Mouse (Mus musculus): Measurements from ENCODE around the gene Pard3. TPM values are rescaled to one million over a fixed set of nuclear protein-coding genes. Genes with fewer than 3 reads are reported as not detected.

Pard3 gene
- total RNA-seq, 4 experiments from 2014 or later, result 30.2 to 32.1 (median 30.9) TPM

GRCm38 (mm10) chr8:127592648-127593574 is 529.2 kb downstream of the Pard3 start:
- DNase-seq (ENCODE audit: low spot score), result no peak

- DNase-seq (ENCODE audit: low spot score), result no peak
Observed at GRCm38 (mm10) chr8:127600641-127601040, 536.9 kb downstream of the Pard3 start.

GRCm38 (mm10) chr8:127603062-127603461 is 539.4 kb downstream of the Pard3 start:
- DNase-seq (ENCODE audit: low spot score), result peak; percentile 16

- DNase-seq (ENCODE audit: low spot score), result no peak
Observed at GRCm38 (mm10) chr8:127608541-127609270, 545.0 kb downstream of the Pard3 start.

- DNase-seq (ENCODE audit: low spot score), result no peak
Observed at GRCm38 (mm10) chr8:127609316-127609715, 545.6 kb downstream of the Pard3 start.

- DNase-seq (ENCODE audit: low spot score), result no peak
Observed at GRCm38 (mm10) chr8:127614206-127614605, 550.5 kb downstream of the Pard3 start.

GRCm38 (mm10) chr8:127616681-127617080 is 553.0 kb downstream of the Pard3 start:
- DNase-seq (ENCODE audit: low spot score), result no peak

- no peak for DNase-seq (ENCODE audit: low spot score)
Observed at GRCm38 (mm10) chr8:127622137-127622536, 558.4 kb downstream of the Pard3 start.

- DNase-seq (ENCODE audit: low spot score), result no peak
Observed at GRCm38 (mm10) chr8:127638232-127639087, 574.8 kb downstream of the Pard3 start.

GRCm38 (mm10) chr8:127639088-127639453 is 575.4 kb downstream of the Pard3 start:
- DNase-seq (ENCODE audit: low spot score), result no peak

GRCm38 (mm10) chr8:127655559-127655958 is 591.9 kb downstream of the Pard3 start:
- DNase-seq (ENCODE audit: low spot score), result no peak

Other genes with a start within 250 kb of the Pard3 start
- gene Tomm20, start 118.0 kb upstream of the Pard3 start, total RNA-seq (2022), result 100 to 1,000 TPM in 1 of 4 experiments, 10 to 100 TPM in 3; 82.0 to 104 (median 91.0) TPM
- 1 to 10 TPM; 2.7 to 4.1 (median 3.2) TPM for gene Rbm34, start 92.8 kb upstream of the Pard3 start, total RNA-seq (2022)